Mouse (Mus musculus): ENCODE data around the gene Cnnm4. TPM values are rescaled to one million over a fixed set of nuclear protein-coding genes. Genes with fewer than 3 reads are reported as not detected.

Gene Cnnm4
- polyA plus RNA-seq, 1 experiment from 2014 or later: 10.9 TPM

GRCm38 (mm10) chr1:36540132-36540531, 68.7 kb downstream of the Cnnm4 start:
- no peaks in the 10 kb centered on the region for H3K9me3 ChIP-seq (ENCODE audit: low read depth, low read length)
- H3K36me3 ChIP-seq (ENCODE audit: insufficient read depth): peaks cover 54% of the 10 kb centered on the region
- H3K4me1 ChIP-seq (ENCODE audit: insufficient read depth): no peaks in the 10 kb centered on the region
- 87% methylated on average over 11 of the region's 11 CpGs for WGBS
- no peak overlapping the region for H3K9ac ChIP-seq
- no peaks in the 10 kb centered on the region for H3K27me3 ChIP-seq (ENCODE audit: insufficient read depth, low read length)
- no peak overlapping the region for H3K27ac ChIP-seq (ENCODE audit: low read depth)
- ATAC-seq (ENCODE audit: insufficient read depth) (no peak), DNase-seq (no peak)
- no peak for TF ChIP-seq CTCF (IDR thresholded peaks at IDR 0.05; ENCODE audit: low read depth)
- H3K4me3 ChIP-seq (ENCODE audit: low read depth, low read length): no peak overlapping the region
- H3K4me2 ChIP-seq: no peak overlapping the region

DNA sequence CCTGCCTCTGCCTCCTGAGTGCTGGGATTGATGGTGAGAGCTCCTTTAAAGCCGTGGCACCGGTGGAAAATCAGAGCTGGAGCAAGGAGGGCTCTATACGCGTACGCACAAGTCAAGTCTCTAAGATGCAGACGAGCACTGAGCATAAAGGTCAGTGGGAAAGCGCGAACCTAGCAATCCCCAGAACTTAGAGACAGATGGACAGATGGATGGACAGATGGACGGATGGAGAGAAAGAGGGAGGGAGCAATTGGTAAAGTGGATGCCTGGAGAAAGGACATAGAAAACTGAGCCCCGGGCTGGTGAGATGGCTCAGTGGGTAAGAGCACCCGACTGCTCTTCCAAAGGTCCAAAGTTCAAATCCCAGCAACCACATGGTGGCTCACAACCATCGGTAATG, 69.4 kb downstream of the Cnnm4 start:
- Histone ChIP-seq H3K27me3 (ENCODE audit: insufficient read depth, low read length) (no peaks in the 10 kb centered on the region), H3K9me3 (ENCODE audit: low read depth, low read length) (no peaks in the 10 kb centered on the region), H3K4me1 (ENCODE audit: insufficient read depth) (no peaks in the 10 kb centered on the region), H3K27ac (ENCODE audit: low read depth) (no peak overlapping the region), H3K36me3 (ENCODE audit: insufficient read depth) (peaks cover 54% of the 10 kb centered on the region), H3K4me3 (ENCODE audit: low read depth, low read length) (no peak overlapping the region), H3K4me2 (no peak overlapping the region), H3K9ac (no peak overlapping the region)
- ATAC-seq (ENCODE audit: insufficient read depth): no peak
- TF ChIP-seq CTCF (IDR thresholded peaks at IDR 0.05; ENCODE audit: low read depth): no peak
- no peak for DNase-seq
- WGBS: 90% methylated on average over 12 of the region's 12 CpGs

DNA sequence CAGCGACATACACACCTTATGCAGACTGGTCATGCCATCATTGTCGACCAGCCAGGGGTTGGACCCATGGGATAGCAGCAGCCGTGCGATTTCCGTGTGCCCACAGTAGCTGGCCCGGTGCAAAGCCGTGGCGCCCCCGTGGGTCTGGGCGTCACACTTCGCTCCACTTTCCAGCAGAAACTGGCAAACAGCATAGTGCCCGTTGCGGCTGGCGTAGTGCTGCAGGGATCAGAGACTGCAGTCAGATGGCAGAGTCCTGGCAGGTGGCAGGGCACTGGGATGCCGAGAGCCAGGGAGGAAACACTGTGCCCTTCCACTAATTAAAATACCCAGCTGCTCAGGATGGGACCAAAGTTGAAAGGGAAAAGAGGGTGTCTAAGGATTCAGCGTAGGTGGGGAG, 70.4 kb downstream of the Cnnm4 start:
- Histone ChIP-seq H3K4me3 (ENCODE audit: low read depth, low read length) (no peak overlapping the region), H3K4me1 (ENCODE audit: insufficient read depth) (0 out of 2 replicates have a peak, but pooled peaks cover 4% of the 10 kb centered on the region), H3K9me3 (ENCODE audit: low read depth, low read length) (no peaks in the 10 kb centered on the region), H3K4me2 (no peak overlapping the region), H3K27me3 (ENCODE audit: insufficient read depth, low read length) (no peaks in the 10 kb centered on the region), H3K9ac (no peak overlapping the region), H3K36me3 (ENCODE audit: insufficient read depth) (peaks cover 50% of the 10 kb centered on the region), H3K27ac (ENCODE audit: low read depth) (no peak overlapping the region)
- DNase-seq (no peak), ATAC-seq (ENCODE audit: insufficient read depth) (no peak)
- 97% methylated on average over 16 of the region's 16 CpGs for WGBS
- no peak for TF ChIP-seq CTCF (IDR thresholded peaks at IDR 0.05; ENCODE audit: low read depth)

GRCm38 (mm10) chr1:36542925-36543324, 71.5 kb downstream of the Cnnm4 start:
- WGBS: 87% methylated on average over 9 of the region's 9 CpGs
- Histone ChIP-seq H3K9ac (no peak overlapping the region), H3K4me1 (ENCODE audit: insufficient read depth) (0 out of 2 replicates have a peak, but pooled peaks cover 4% of the 10 kb centered on the region), H3K4me2 (no peak overlapping the region), H3K27me3 (ENCODE audit: insufficient read depth, low read length) (no peaks in the 10 kb centered on the region), H3K36me3 (ENCODE audit: insufficient read depth) (peaks cover 45% of the 10 kb centered on the region), H3K27ac (ENCODE audit: low read depth) (no peak overlapping the region), H3K4me3 (ENCODE audit: low read depth, low read length) (no peak overlapping the region), H3K9me3 (ENCODE audit: low read depth, low read length) (no peaks in the 10 kb centered on the region)
- TF ChIP-seq CTCF (IDR thresholded peaks at IDR 0.05; ENCODE audit: low read depth): no peak
- ATAC-seq (ENCODE audit: insufficient read depth): no peak
- DNase-seq: no peak

GRCm38 (mm10) chr1:36545382-36545781, 74.0 kb downstream of the Cnnm4 start:
- Histone ChIP-seq H3K4me3 (ENCODE audit: low read depth, low read length) (no peak overlapping the region), H3K36me3 (ENCODE audit: insufficient read depth) (peaks cover 47% of the 10 kb centered on the region), H3K27me3 (ENCODE audit: insufficient read depth, low read length) (no peaks in the 10 kb centered on the region), H3K9me3 (ENCODE audit: low read depth, low read length) (no peaks in the 10 kb centered on the region), H3K4me2 (peak overlapping the region; percentile 77; the same call in 1 of the 2 replicates), H3K4me1 (ENCODE audit: insufficient read depth) (0 out of 2 replicates have a peak, but pooled peaks cover 8% of the 10 kb centered on the region), H3K9ac (no peak overlapping the region), H3K27ac (ENCODE audit: low read depth) (no peak overlapping the region)
- TF ChIP-seq CTCF (IDR thresholded peaks at IDR 0.05; ENCODE audit: low read depth): no peak
- DNase-seq (no peak), ATAC-seq (ENCODE audit: insufficient read depth) (no peak)
- WGBS: 76% methylated on average over 2 of the region's 2 CpGs

- H3K9me3 ChIP-seq (ENCODE audit: low read depth, low read length): no peaks in the 10 kb centered on the region
- peaks cover 49% of the 10 kb centered on the region for H3K36me3 ChIP-seq (ENCODE audit: insufficient read depth)
- peak overlapping the region; percentile 71 for H3K9ac ChIP-seq
- DNase-seq (no peak), ATAC-seq (ENCODE audit: insufficient read depth) (no peak)
- H3K4me2 ChIP-seq: peak overlapping the region; percentile 77
- H3K4me3 ChIP-seq (ENCODE audit: low read depth, low read length): peak overlapping the region; percentile 68
- no peak for TF ChIP-seq CTCF (IDR thresholded peaks at IDR 0.05; ENCODE audit: low read depth)
- H3K27me3 ChIP-seq (ENCODE audit: insufficient read depth, low read length): no peaks in the 10 kb centered on the region
- WGBS: 65% methylated on average over 19 of the region's 19 CpGs
- H3K27ac ChIP-seq (ENCODE audit: low read depth): no peak overlapping the region
- H3K4me1 ChIP-seq (ENCODE audit: insufficient read depth): 0 out of 2 replicates have a peak, but pooled peaks cover 8% of the 10 kb centered on the region
Observed at GRCm38 (mm10) chr1:36545845-36546600, 74.6 kb downstream of the Cnnm4 start.

- peak within 1 kb of the TSS; percentile 68 for H3K4me3 ChIP-seq (ENCODE audit: low read depth, low read length)
- H3K36me3 ChIP-seq (ENCODE audit: insufficient read depth): peaks cover 50% of the 10 kb centered on the region
- WGBS: under 1% methylated on average over 43 of the region's 43 CpGs
- ATAC-seq (ENCODE audit: insufficient read depth) (peak; percentile 96), DNase-seq (peak; percentile 99)
- TF ChIP-seq CTCF (IDR thresholded peaks at IDR 0.05; ENCODE audit: low read depth): peak; percentile 99
- H3K27ac ChIP-seq (ENCODE audit: low read depth): peak within 1 kb of the TSS; percentile 72
- peak within 1 kb of the TSS; percentile 71 for H3K9ac ChIP-seq
- H3K4me1 ChIP-seq (ENCODE audit: insufficient read depth): 0 out of 2 replicates have a peak, but pooled peaks cover 8% of the 10 kb centered on the region
- H3K27me3 ChIP-seq (ENCODE audit: insufficient read depth, low read length): no peaks in the 10 kb centered on the region
- H3K4me2 ChIP-seq: peak within 1 kb of the TSS; percentile 77
- no peaks in the 10 kb centered on the region for H3K9me3 ChIP-seq (ENCODE audit: low read depth, low read length)
Observed at GRCm38 (mm10) chr1:36546888-36547471, 75.6 kb downstream of the Cnnm4 start, which contains the start of gene Ankrd39. Ankrd39 (minus strand) TSS chr1:36547445.

All from lung, embryonic 14.5 days (tissue).